Mouse (Mus musculus): ENCODE measurements around the gene Med31.
"Not testable (repeated sequence)": the region's sequence is repeated elsewhere in the genome, so short reads cannot be mapped to it uniquely, and the experiment has no call there.

The Med31 gene

GRCm38 (mm10) chr11:72203440-72203839 lies 12.0 kb downstream of the Med31 start:
- DNase-seq (ENCODE audit: low read depth, low spot score), result no peak

- DNase-seq (ENCODE audit: low read depth, low spot score), result no peak
These were observed 18.9 kb downstream of the Med31 start for GRCm38 (mm10) chr11:72196506-72196905.

GRCm38 (mm10) chr11:72194259-72194658 lies 21.1 kb downstream of the Med31 start:
- no peak for DNase-seq (ENCODE audit: low read depth, low spot score)

- DNase-seq (ENCODE audit: low read depth, low spot score), result no peak
These were observed 24.5 kb downstream of the Med31 start for GRCm38 (mm10) chr11:72190857-72191256.

- no peak for DNase-seq (ENCODE audit: low read depth, low spot score)
These were observed 31.1 kb downstream of the Med31 start for GRCm38 (mm10) chr11:72184252-72184651.

GRCm38 (mm10) chr11:72181136-72181535 lies 34.3 kb downstream of the Med31 start:
- DNase-seq (ENCODE audit: low read depth, low spot score), result no peak

- no peak for DNase-seq (ENCODE audit: low read depth, low spot score)
These were observed 34.8 kb downstream of the Med31 start for GRCm38 (mm10) chr11:72180556-72180955.

- peak; percentile 39 for DNase-seq (ENCODE audit: low read depth, low spot score)
These were observed 38.8 kb downstream of the Med31 start for GRCm38 (mm10) chr11:72176553-72176952.

GRCm38 (mm10) chr11:72175966-72176365 lies 39.4 kb downstream of the Med31 start:
- DNase-seq (ENCODE audit: low read depth, low spot score), result no peak

- DNase-seq (ENCODE audit: low read depth, low spot score), result no peak
These were observed 40.7 kb downstream of the Med31 start for GRCm38 (mm10) chr11:72174721-72175120.

- no peak for DNase-seq (ENCODE audit: low read depth, low spot score)
These were observed 41.9 kb downstream of the Med31 start for GRCm38 (mm10) chr11:72173506-72173905.

- not testable (repeated sequence) for DNase-seq (ENCODE audit: low read depth, low spot score)
These were observed 43.5 kb downstream of the Med31 start for GRCm38 (mm10) chr11:72171906-72172305.

GRCm38 (mm10) chr11:72169871-72170270 lies 45.5 kb downstream of the Med31 start:
- no peak for DNase-seq (ENCODE audit: low read depth, low spot score)

GRCm38 (mm10) chr11:72163198-72163597 lies 52.2 kb downstream of the Med31 start:
- DNase-seq (ENCODE audit: low read depth, low spot score), result no peak
